Mouse (Mus musculus): ENCODE measurements around the gene Mpo. TPM values are rescaled to one million over a fixed set of nuclear protein-coding genes. Genes with fewer than 3 reads are reported as not detected.

Mpo gene
- polyA plus RNA-seq, 1 experiment from 2014 or later: 2.9 TPM

GRCm38 (mm10) chr11:87778915-87779314, 14.5 kb upstream of the Mpo start:
- ATAC-seq (ENCODE audit: low FRiP score) (0 out of 2 replicates have a peak, but pooled peaks have one; percentile 26), DNase-seq (ENCODE audit: low spot score, missing footprints) (no peak)
- H3K4me2 ChIP-seq: peak overlapping the region; percentile 66
- peaks cover 12% of the 10 kb centered on the region for H3K4me1 ChIP-seq (ENCODE audit: control insufficient read depth, insufficient read depth, low read length)
- H3K4me3 ChIP-seq (ENCODE audit: low read depth, low read length): 0 out of 2 replicates have a peak overlapping the region, but pooled peaks have one; percentile 24
- H3K27ac ChIP-seq (ENCODE audit: low read depth, low read length): no peak overlapping the region
- H3K36me3 ChIP-seq (ENCODE audit: control insufficient read depth, insufficient read depth, low read length): no peaks in the 10 kb centered on the region
- H3K27me3 ChIP-seq (ENCODE audit: control insufficient read depth, insufficient read depth, low read length): no peaks in the 10 kb centered on the region; the same call in none of the 2 replicates
- 38% methylated on average over 12 of the region's 12 CpGs for whole genome bisulfite sequencing
- H3K9me3 ChIP-seq (ENCODE audit: control insufficient read depth, low read length): no peaks in the 10 kb centered on the region
- H3K9ac ChIP-seq (ENCODE audit: low read length): peak overlapping the region; percentile 63

- no peak overlapping the region for H3K4me2 ChIP-seq
- no peaks in the 10 kb centered on the region for H3K36me3 ChIP-seq (ENCODE audit: control insufficient read depth, insufficient read depth, low read length)
- no peaks in the 10 kb centered on the region; the same call in none of the 2 replicates for H3K27me3 ChIP-seq (ENCODE audit: control insufficient read depth, insufficient read depth, low read length)
- DNase-seq (ENCODE audit: low spot score, missing footprints): no peak
- no peak overlapping the region for H3K9ac ChIP-seq (ENCODE audit: low read length)
- H3K9me3 ChIP-seq (ENCODE audit: control insufficient read depth, low read length): no peaks in the 10 kb centered on the region
- H3K27ac ChIP-seq (ENCODE audit: low read depth, low read length): no peak overlapping the region
- ATAC-seq (ENCODE audit: low FRiP score): no peak
- H3K4me3 ChIP-seq (ENCODE audit: low read depth, low read length): no peak overlapping the region
- 83% methylated on average over 4 of the region's 4 CpGs for WGBS
- H3K4me1 ChIP-seq (ENCODE audit: control insufficient read depth, insufficient read depth, low read length): peaks cover 12% of the 10 kb centered on the region
Measured at GRCm38 (mm10) chr11:87779392-87779791, 14.0 kb upstream of the Mpo start.

- Histone ChIP-seq H3K4me3 (ENCODE audit: low read depth, low read length) (no peak overlapping the region), H3K9me3 (ENCODE audit: control insufficient read depth, low read length) (no peaks in the 10 kb centered on the region), H3K27ac (ENCODE audit: low read depth, low read length) (no peak overlapping the region), H3K9ac (ENCODE audit: low read length) (no peak overlapping the region), H3K36me3 (ENCODE audit: control insufficient read depth, insufficient read depth, low read length) (no peaks in the 10 kb centered on the region), H3K4me1 (ENCODE audit: control insufficient read depth, insufficient read depth, low read length) (peaks cover 12% of the 10 kb centered on the region), H3K27me3 (ENCODE audit: control insufficient read depth, insufficient read depth, low read length) (no peaks in the 10 kb centered on the region; the same call in none of the 2 replicates), H3K4me2 (no peak overlapping the region)
- ATAC-seq (ENCODE audit: low FRiP score) (no peak), DNase-seq (ENCODE audit: low spot score, missing footprints) (no peak)
- 90% methylated on average over 8 of the region's 8 CpGs for WGBS
Measured at GRCm38 (mm10) chr11:87780130-87780529, 13.3 kb upstream of the Mpo start.

- Histone ChIP-seq H3K36me3 (ENCODE audit: control insufficient read depth, insufficient read depth, low read length) (no peaks in the 10 kb centered on the region), H3K4me2 (no peak overlapping the region), H3K4me1 (ENCODE audit: control insufficient read depth, insufficient read depth, low read length) (no peaks in the 10 kb centered on the region), H3K9me3 (ENCODE audit: control insufficient read depth, low read length) (no peaks in the 10 kb centered on the region), H3K27ac (ENCODE audit: low read depth, low read length) (no peak overlapping the region), H3K4me3 (ENCODE audit: low read depth, low read length) (no peak overlapping the region), H3K27me3 (ENCODE audit: control insufficient read depth, insufficient read depth, low read length) (no peaks in the 10 kb centered on the region), H3K9ac (ENCODE audit: low read length) (no peak overlapping the region)
- 86% methylated on average over 6 of the region's 6 CpGs for WGBS
- ATAC-seq (ENCODE audit: low FRiP score): no peak
- no peak for DNase-seq (ENCODE audit: low spot score, missing footprints)
Measured at GRCm38 (mm10) chr11:87790088-87790487, 3.3 kb upstream of the Mpo start.

GRCm38 (mm10) chr11:87801711-87802275, 8.4 kb downstream of the Mpo start:
- Histone ChIP-seq H3K27me3 (ENCODE audit: control insufficient read depth, insufficient read depth, low read length) (no peaks in the 10 kb centered on the region), H3K4me1 (ENCODE audit: control insufficient read depth, insufficient read depth, low read length) (0 out of 2 replicates have a peak, but pooled peaks cover 3% of the 10 kb centered on the region), H3K36me3 (ENCODE audit: control insufficient read depth, insufficient read depth, low read length) (no peaks in the 10 kb centered on the region), H3K9ac (ENCODE audit: low read length) (no peak overlapping the region), H3K9me3 (ENCODE audit: control insufficient read depth, low read length) (no peaks in the 10 kb centered on the region), H3K4me3 (ENCODE audit: low read depth, low read length) (no peak overlapping the region), H3K27ac (ENCODE audit: low read depth, low read length) (no peak overlapping the region), H3K4me2 (no peak overlapping the region)
- WGBS: 86% methylated on average over 22 of the region's 22 CpGs
- ATAC-seq (ENCODE audit: low FRiP score): no peak
- no peak for DNase-seq (ENCODE audit: low spot score, missing footprints)

- H3K9me3 ChIP-seq (ENCODE audit: control insufficient read depth, low read length): no peaks in the 10 kb centered on the region
- H3K27me3 ChIP-seq (ENCODE audit: control insufficient read depth, insufficient read depth, low read length): no peaks in the 10 kb centered on the region
- H3K4me1 ChIP-seq (ENCODE audit: control insufficient read depth, insufficient read depth, low read length): no peaks in the 10 kb centered on the region
- no peak overlapping the region for H3K4me2 ChIP-seq
- WGBS: 46% methylated on average over 14 of the region's 14 CpGs
- H3K27ac ChIP-seq (ENCODE audit: low read depth, low read length): no peak overlapping the region
- no peak for ATAC-seq (ENCODE audit: low FRiP score)
- H3K9ac ChIP-seq (ENCODE audit: low read length): no peak overlapping the region
- H3K4me3 ChIP-seq (ENCODE audit: low read depth, low read length): no peak overlapping the region
- no peaks in the 10 kb centered on the region for H3K36me3 ChIP-seq (ENCODE audit: control insufficient read depth, insufficient read depth, low read length)
- DNase-seq (ENCODE audit: low spot score, missing footprints): peak; percentile 87
Measured at GRCm38 (mm10) chr11:87802621-87803020, 9.2 kb downstream of the Mpo start.

- Histone ChIP-seq H3K9me3 (ENCODE audit: control insufficient read depth, low read length) (no peaks in the 10 kb centered on the region), H3K4me1 (ENCODE audit: control insufficient read depth, insufficient read depth, low read length) (no peaks in the 10 kb centered on the region), H3K4me3 (ENCODE audit: low read depth, low read length) (no peak overlapping the region), H3K36me3 (ENCODE audit: control insufficient read depth, insufficient read depth, low read length) (no peaks in the 10 kb centered on the region), H3K4me2 (no peak overlapping the region), H3K27me3 (ENCODE audit: control insufficient read depth, insufficient read depth, low read length) (no peaks in the 10 kb centered on the region), H3K9ac (ENCODE audit: low read length) (no peak overlapping the region), H3K27ac (ENCODE audit: low read depth, low read length) (no peak overlapping the region)
- WGBS: 69% methylated on average over 1 of the region's 1 CpGs
- no peak for ATAC-seq (ENCODE audit: low FRiP score)
- no peak for DNase-seq (ENCODE audit: low spot score, missing footprints)
Measured at GRCm38 (mm10) chr11:87805448-87805847, 12.1 kb downstream of the Mpo start.

- no peak overlapping the region for H3K4me3 ChIP-seq (ENCODE audit: low read depth, low read length)
- no peaks in the 10 kb centered on the region for H3K36me3 ChIP-seq (ENCODE audit: control insufficient read depth, insufficient read depth, low read length)
- H3K4me1 ChIP-seq (ENCODE audit: control insufficient read depth, insufficient read depth, low read length): no peaks in the 10 kb centered on the region
- ATAC-seq (ENCODE audit: low FRiP score) (no peak), DNase-seq (ENCODE audit: low spot score, missing footprints) (no peak)
- no peaks in the 10 kb centered on the region for H3K27me3 ChIP-seq (ENCODE audit: control insufficient read depth, insufficient read depth, low read length)
- 83% methylated on average over 6 of the region's 6 CpGs for WGBS
- no peak overlapping the region for H3K9ac ChIP-seq (ENCODE audit: low read length)
- no peak overlapping the region for H3K27ac ChIP-seq (ENCODE audit: low read depth, low read length)
- no peak overlapping the region for H3K4me2 ChIP-seq
- H3K9me3 ChIP-seq (ENCODE audit: control insufficient read depth, low read length): no peaks in the 10 kb centered on the region
Measured at GRCm38 (mm10) chr11:87807433-87807832, 14.1 kb downstream of the Mpo start.

GRCm38 (mm10) chr11:87808236-87808635, 14.9 kb downstream of the Mpo start:
- Histone ChIP-seq H3K27ac (ENCODE audit: low read depth, low read length) (no peak overlapping the region), H3K4me3 (ENCODE audit: low read depth, low read length) (no peak overlapping the region)
- 88% methylated on average over 7 of the region's 7 CpGs for WGBS

More at GRCm38 (mm10) chr11:87808236-87808635, 14.9 kb downstream of the Mpo start:
- H3K9me3 ChIP-seq (ENCODE audit: control insufficient read depth, low read length): no peaks in the 10 kb centered on the region
- no peaks in the 10 kb centered on the region for H3K36me3 ChIP-seq (ENCODE audit: control insufficient read depth, insufficient read depth, low read length)
- no peaks in the 10 kb centered on the region for H3K4me1 ChIP-seq (ENCODE audit: control insufficient read depth, insufficient read depth, low read length)
- no peak overlapping the region for H3K4me2 ChIP-seq
- no peak for ATAC-seq (ENCODE audit: low FRiP score)
- H3K9ac ChIP-seq (ENCODE audit: low read length): no peak overlapping the region
- peak; percentile 12 for DNase-seq (ENCODE audit: low spot score, missing footprints)
- no peaks in the 10 kb centered on the region for H3K27me3 ChIP-seq (ENCODE audit: control insufficient read depth, insufficient read depth, low read length)
